Mouse (Mus musculus): ENCODE data around the gene Zfp146.

- TF ChIP-seq POLR2A (IDR thresholded peaks at IDR 0.05; ENCODE audit: low read depth, low read length) (no peak), CTCF (IDR thresholded peaks at IDR 0.05; ENCODE audit: extremely low read depth, insufficient read length, insufficient replicate concordance, low read depth, low read length) (no peak)
These were observed 30.1 kb upstream of the Zfp146 start for GRCm38 (mm10) chr7:30199498-30200139.

Data from small intestine, adult 2 months (tissue).